Mouse (Mus musculus): Measurements from ENCODE around the gene 4930404N11Rik.

Gene 4930404N11Rik

DNA sequence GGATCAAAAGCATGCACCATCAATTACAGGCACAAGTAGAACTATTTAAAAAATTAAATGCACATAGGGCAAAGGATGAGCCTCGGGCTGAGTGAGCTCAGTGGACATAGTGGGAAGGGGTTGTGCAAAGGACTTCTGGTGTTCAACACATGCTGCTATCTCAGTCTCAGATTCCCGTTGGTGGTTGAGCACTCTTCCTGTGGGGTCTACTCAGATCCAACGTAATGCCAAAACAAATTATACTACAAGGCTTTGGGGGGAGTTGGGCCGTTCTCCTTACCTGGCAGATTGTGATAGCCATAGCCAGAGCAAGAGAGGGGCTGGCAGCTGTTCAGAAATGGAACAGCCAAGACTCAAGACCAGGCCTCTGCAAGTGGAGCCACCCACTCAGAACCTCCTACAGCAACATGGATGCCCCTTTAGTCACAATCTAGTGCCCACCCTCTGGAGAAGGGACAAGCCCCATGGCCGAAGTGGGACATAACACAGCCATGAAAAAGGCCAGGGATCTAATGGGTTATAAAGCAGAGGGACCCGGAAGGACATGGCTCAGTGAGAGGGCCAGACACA is 14.3 kb upstream of the 4930404N11Rik start:
- DNase-seq = no peak

DNA sequence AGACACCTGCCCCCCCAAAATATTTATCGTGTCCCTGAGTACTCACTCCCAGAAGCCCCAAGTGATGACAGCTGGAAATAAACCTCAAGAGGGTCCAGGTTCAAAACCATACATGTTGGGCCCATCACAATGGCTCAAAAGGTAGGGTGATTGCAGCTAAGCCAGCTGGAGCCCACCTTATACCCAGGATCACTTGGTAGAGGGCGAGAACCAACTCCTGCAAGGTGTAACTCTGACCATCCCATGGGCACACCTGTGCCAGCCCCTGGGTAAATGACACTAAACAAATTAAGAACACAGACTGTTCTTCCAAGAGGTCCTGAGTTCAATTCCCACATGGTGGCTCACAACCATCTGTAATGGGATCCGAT is 13.6 kb upstream of the 4930404N11Rik start:
- no peak for DNase-seq

DNA sequence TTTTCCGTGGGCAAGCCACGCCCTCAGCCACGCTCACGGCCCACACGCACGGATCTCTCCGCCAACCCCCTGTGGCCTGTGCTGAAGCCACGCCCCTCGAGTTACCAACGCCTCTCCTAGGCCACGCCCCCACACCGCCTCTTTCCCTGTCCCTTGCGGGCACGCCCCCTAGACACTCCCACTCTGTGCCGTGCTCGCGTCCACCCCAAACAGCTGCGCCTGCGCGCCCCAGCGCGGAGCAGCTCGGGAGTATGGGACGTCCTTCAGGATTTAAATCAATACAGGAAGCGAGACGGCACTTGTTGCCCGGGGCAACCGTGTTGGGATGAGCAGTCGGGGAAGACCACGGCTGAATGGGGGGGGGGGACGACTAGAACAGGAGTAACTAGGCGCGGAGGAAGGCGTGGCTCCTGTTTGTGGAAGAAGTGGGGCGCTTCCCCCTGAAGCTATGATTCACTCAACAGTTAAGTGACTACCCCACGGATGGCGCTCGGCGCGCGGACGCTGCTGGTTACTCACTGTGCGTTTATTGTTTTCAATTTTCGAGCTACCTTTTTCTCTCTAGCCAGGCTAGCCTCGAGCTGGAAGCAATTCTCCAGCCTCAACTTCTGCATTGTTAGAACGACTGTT is 13.1 kb upstream of the 4930404N11Rik start:
- peak; percentile 100 for DNase-seq

DNA sequence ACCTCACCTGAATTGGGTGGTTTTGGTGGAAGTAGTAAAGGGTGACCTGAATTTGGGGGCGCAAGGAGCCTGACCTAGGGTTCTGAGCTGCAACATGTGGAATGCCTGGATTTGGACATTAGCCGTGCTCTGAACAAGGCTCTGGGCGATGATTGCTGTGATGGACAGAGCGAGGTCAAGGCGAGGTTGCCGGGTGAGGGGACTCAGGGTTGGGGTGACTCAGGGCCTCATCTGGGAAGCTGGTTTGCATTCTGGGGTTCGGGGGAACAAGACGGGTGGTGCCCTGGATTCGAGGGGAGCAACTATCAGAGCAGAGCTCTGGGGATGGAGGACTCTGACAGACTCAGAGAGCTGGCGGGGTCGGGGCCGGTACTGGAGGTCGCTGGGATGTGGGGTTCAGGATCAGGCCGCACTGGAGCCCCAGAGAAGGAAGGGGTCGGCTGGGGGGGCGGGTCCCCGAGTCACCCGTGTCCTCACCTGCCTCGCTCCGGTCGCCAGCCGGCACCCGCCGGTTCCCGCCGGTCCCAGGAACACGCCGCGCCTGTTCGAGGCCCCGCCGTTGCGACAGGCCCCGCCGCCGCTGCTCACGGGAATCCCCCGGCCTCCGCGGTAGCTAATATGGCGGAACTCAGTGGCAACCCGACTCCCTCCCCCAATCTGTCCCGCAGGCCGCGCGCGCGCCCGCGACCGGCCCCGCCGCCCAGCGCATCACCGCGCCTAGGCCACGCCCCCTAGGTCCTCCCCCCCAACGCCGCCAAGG is 12.4 kb upstream of the 4930404N11Rik start, which contains the start of gene Fzr1:
Gene Fzr1, minus strand, starts transcription at position 724 of the 760 bp plus-strand sequence.
- DNase-seq = no peak

DNA sequence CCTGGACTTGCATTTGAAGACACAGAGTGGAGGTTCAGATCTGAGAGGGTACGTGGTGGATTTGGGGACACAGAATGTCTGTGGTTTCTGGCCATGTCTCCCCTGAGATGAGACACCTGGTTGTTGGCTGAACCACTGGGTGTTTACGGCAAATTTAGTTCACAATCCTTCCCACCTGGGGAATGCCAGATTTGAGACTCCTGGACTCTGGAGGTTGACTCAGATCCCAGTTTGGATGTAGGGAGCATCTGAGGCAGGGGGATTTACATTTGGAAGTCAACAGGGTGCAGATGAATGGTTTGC is 11.7 kb upstream of the 4930404N11Rik start:
- DNase-seq = no peak

DNA sequence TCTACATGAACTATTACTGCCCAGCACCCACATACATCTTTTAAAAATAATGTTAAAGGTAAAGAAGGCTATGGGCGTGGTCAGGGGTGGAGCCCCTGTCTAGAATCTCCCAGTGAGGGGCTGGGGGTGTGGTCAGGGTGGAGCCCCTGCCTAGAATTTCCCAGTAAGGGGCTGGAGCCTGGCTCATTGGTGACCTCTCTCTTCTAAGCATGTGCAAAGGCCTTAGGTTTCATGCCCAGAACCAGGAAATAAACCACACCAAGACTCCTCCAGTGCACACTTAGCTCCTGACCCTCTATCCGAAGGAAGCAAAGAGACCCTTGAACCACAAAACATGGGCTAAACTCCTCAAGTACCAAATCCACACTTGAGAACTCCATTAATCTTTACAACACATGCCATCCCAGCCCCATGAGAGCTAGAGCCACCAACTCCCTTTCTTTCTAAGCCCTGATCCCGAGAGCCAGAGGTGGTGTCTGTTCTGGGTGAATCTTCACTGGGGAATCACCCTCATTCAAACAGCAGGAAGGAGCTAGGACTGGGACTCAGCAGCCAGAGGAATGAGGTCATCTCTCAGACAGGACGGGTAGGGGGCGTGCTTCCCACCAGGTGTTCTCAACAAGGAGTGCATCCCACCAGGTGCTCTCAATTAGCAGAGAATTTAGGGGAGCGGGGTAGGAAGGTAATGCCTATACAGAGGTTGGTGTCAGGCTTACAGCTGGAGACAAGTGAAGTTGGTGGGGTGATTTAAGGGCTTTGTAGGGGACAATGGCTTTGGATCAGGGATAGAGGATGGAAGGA is 11.1 kb upstream of the 4930404N11Rik start:
- DNase-seq = peak in 1 of 2 experiments; percentile 51

DNA sequence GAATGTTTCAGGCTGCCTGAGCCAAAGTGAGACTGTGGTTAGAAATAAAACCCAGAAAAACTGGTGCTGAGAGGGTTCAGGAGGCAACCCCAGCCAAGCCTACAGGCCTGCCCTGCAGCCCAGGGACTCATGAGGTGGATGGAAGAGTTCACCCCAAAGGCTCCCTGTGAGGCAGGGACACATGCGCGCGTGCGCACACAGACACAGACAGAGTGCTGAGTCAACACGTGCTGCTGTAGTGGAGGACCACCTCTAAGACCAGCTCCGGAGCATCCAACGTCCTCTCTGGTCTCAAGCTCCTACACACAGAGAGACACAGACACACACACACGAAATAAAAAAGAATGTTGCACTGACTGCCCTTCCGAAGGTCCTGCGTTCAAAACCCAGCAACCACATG is 9.7 kb upstream of the 4930404N11Rik start:
- no peak for DNase-seq

DNA sequence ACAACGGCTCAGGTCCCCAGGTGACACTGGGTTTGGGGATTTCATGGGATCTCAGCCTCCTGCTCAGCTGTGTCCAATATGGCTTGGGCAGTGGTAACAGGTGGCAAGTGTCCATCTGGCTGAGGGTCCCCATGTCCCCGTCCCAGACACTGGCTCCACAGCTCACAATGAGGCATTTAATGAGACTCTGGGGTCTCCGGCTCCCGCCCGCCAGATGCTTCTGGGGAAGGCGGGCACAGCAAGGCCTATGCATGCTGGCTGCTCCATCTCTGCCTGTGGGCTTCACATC is 1.5 kb upstream of the 4930404N11Rik start:
- DNase-seq = no peak

DNA sequence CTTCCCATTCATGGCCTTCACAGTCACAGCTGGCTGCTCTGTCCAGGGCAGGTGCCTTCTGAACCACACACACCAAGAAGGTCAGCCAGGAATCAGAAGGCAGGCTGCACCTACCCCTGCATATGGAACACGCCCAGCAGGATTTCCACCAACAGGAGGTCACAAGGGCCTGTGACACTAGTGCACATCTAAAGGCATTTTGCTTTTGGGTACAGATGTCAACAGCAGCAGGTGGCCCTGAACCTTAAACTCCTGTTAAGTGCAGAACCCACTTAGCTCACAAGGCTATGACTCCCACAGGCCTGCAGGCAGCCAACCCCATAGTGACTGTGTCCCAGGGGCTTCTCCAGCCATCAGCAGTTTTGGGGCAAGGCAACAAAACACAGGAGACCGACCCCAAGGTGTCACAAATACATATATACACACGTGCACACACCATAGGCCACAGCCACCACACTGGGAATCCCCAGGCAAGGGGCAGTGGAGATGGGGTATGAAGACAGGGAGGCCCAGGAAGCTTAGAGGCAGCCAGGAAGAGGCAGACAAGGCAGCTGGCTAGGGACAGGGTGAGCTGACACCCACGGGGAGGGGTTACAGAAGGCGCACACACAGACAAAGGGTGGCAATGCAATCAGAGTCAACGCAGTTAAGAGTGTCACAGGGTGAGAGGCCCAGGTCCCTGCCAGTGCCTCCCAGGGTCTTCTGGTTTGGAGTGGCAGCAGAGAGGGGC is 1.0 kb upstream of the 4930404N11Rik start:
- DNase-seq = peak in 1 of 2 experiments; percentile 31

DNA sequence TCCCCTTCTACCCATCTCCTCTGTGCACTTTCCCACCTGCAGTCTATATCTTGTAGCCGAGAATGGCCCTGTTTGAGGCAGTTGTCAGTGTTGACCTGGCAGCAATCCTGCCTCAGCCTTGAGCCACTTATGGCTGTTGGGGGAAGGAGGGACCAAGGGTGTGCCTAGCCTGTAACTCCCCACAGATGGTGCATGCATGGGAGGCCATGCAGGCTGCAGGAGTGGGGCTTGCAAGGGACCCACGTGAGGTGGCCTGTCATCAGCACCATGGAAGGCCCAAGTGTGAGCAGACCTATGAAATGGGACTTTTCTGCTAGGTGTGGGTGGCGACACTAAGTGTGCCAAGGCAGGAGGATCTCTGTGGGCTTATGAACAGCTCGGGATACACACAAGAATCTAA is 543 bp downstream of the 4930404N11Rik start:
- no peak for DNase-seq

DNA sequence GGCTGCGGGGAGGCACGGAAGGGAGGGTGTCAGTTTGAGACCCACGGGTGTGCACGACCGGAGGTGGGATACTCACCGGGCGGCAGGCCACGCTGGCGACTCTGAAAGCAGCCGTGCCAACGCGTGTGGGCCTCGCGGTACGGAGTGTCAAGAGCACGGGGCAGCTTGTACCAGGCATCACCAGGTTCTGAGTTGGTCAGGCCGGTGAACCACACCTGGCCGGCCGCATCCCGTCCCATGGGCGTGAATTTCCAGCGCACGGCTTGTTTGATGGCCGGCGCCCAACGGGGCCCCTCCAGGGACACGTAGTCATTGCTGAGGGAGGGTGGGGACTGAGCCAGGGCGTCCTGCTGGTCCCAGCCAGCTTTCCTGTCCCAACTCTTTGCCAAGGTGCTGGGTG is 950 bp downstream of the 4930404N11Rik start:
- peak; percentile 49 to 61 for DNase-seq

DNA sequence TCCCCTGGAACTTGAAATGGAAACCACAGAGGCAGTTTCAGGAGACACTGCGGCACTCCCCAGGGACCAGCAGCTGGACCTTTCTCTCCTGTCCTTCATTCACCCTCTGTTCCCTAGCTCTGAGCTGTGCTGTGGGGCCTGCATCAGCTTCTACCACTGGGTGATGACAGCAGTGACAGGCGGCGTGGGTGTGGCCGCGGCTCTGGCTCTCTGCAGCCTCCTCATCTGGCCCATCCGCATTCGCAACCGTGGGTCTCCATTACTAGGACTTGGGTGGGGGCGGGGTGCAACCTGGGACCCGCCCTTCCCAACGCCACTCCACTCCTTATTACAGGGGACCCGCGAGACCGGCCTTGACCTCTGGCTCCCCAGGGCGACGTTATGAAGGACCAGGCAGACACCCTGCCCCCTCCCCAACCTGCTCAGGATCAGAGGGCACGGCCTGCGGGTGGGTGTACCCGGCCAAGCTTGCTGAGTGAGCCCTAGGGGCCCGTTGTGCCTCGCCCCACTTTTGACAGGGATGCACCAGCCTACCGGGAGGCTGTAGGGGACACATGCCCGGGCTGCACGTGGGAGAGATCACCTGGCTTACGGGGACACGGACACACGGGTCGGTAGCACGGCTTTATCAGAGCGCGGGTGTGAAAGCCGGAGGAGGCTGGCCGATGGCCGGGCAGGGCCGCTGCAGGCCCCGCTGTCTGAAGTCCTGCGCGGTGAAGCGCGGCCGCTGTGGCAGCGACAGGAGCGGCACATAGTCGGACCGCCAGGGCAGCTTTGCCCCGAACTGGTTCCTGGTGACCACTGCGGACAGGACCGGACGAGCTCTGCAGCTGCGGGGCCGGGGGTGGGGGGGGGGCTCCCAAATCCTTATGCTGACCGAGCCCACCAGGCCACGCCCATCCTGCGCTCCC is 1.9 kb downstream of the 4930404N11Rik start:
- peak; percentile 60 to 72 for DNase-seq

DNA sequence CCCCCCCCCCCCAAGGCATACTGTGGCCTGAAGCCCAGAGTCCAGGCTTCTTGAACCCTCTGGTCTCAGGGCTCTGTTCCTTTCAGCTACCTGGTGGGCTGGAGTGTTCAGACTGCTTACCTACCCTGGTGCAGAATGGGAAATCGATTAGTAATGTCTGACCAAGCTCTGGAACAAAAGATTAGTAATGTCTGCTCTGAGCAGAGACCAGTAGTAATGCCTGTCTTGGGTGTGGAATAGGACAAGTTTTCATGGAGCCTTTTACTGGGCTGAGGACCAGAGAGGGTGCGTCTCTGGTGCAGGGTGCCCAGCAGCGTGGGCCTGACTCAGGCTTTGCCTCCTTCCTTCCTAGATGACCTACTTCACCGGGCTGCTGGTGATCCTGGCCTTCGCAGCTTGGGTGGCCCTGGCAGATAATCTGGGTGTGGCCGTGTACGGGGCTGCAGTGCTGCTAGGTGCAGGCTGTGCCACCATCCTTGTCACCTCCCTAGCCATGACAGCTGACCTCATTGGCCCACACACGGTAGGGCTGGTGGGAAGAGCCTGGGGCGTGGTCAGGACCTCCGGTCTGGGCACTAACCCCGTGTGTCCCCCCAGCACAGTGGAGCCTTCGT is 3.2 kb downstream of the 4930404N11Rik start:
- no peak for DNase-seq

DNA sequence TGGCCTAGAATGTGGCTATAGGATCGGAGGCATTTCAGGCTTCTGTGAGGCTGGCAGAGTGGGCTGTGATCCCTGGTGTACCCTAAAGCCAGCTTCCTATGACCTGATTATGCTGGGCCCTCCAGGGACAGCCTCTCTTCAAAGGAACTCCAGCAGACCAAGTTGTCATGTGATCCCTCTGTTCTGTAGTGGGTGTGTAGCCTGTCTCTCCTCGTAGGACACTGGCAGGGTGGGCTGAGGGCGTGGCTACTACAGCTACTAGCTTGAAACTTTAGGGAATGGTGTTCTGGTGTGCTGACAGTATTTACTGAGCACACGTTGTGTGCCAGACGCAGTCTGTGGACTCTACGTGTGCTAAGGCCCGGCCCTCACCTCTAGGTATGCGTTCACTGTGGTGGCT is 4.9 kb downstream of the 4930404N11Rik start:
- no peak for DNase-seq

DNA sequence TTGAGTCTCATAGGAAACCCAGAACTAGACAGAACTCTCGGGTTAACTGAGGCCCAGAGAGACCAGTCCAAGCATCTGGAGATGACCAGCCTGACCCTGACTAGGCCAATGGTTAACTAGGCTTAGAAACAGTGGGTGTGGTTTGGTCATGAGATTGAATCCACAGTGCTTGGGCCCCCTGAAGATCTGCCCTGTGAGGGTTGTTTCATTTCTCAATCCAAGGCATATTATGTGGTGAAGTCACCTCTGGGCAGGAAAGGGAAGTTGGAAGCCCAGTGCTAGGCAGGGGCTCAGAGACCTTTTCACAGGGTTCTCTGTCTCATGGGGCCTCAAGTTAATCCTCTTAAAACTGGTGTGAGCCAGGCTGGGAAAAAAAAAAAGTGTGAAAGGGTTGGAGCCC is 6.8 kb downstream of the 4930404N11Rik start:
- no peak for DNase-seq

DNA sequence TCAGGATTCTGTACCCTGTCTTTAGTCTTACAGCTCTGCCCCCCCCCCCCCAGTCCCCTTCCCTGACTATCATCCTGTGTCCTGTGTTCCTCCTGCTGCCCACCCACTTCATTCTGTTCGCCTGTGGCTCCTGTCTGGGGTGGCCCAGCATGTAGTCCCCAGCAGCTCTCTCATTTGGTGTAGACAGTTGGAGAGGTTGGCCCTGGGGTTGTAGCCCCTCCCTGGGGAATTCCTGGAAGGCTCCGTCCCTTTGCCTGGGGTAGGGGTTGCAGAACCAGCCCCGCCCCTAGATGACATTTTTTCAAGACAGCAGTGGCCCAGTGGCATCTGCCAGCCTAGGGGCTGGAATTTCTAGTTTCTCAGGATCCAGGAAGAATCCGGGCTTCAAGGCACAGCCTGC is 7.4 kb downstream of the 4930404N11Rik start:
- peak in 1 of 2 experiments; percentile 33 for DNase-seq

DNA sequence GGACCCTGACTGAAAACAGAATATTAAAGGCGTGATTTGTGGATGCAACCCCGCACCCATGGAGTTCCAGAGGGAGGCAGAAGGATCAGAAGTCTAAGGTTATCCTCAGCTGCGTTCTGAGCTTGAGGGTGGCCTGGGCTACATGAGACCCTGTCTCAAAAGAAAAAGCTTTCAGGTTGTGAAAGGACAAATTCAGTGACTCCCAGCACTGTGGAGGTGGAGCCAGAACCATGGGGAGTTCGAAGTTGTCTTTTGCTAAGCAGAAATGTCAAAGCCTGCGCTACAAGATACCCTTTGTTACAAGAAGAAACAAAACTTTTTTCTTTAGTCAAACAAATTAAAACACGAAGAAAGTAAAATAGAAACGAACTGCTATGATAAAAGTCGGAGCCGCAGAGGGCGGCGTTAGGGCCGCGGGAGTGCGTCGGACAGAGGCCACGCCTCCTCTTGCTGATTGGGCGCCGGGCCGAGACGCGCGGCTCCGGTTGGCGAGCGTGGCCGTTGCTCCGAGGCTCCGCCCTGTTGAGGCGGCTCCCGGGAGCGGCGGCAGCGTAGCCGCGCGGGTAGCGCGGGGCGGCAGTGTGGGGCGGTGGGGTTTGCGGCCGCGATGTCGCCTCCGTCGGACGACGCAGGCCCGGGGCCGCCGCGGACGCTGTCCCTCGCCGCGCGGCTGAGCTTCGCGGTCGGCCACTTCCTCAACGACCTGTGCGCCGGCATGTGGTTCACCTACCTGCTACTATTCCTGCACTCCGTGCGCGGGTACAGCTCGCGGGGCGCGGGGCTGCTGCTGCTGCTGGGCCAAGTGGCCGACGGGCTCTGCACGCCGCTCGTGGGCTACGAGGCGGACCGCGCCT is 8.4 kb downstream of the 4930404N11Rik start, which contains the start of gene Mfsd12:
Gene Mfsd12, plus strand, starts transcription at position 501 of the 854 bp plus-strand sequence.
- peak; percentile 92 to 96 for DNase-seq

DNA sequence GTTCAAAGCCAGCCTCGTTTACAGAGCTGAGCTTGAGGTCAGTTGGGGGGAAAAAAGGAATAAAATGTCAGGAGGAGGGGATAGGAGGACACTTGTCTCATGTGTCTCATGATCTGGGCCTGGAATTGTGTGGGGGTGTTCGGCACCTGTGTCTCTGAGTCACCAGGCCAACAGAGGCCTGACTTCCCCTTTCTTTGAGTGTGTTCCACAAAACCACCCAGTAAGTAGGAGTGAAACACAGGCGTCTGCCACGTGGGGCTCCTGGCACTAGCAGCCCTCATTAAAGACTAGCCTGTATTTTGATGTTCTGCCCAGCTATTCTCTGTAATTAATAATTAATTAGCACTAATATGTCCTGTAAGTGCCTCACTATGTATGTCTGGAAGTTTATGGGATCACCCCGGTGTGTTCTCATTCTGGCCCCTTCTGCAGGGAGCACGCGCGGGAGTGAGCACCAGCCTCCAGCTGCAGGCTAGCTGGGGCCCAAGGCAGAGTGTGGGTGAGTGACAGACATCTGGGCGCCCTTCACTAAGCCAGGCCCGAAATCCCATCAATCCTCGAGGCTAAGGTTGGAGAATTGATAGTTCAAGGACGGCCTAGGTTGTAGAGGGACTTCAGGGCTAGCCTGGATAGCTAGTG is 9.1 kb downstream of the 4930404N11Rik start:
- no peak for DNase-seq

DNA sequence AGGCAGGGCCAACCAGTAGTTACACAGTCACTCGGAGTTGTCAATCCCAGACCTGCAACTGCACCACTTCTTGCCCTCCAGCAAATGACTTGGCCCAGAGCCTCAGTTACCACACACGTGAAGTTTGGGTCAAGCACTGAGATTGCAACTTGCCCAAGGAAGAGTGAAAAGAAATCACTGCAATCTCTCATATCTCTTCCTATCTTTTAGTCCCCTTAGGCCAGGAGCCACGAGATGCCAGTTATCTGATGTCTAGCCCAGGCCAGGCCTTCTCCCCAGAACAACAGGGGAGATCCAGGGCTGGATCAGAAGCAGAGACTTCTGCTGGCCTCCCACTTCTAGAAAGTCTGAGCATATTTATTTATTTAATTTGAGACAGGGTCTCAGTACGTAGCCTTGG is 10.1 kb downstream of the 4930404N11Rik start:
- DNase-seq = no peak
